Comparison of ENCODE assay signal across 23 mouse cellular contexts in genomic region chr5:112597307-112597706, GRCm38 (mm10). TPM values are rescaled to one million over a fixed set of nuclear protein-coding genes. Genes with fewer than 3 reads are reported as not detected.
DNase-seq lines count a peak whose midpoint lies in the region; ATAC-seq and TF ChIP-seq lines count a peak whose summit lies in the region.
"Had no signal": no experiment of that assay in that cellular context is flagged by ENCODE, and none has a peak within 500 bp of the region (broad histone marks: within the 10 kb centered on the region; RNA-seq: fewer than 3 reads in every experiment).

No protein-coding gene starts in this region.

- H3K9ac ChIP-seq in forebrain, embryonic 15.5 days (replicated peaks), result no peak overlapping the region
- H3K9ac ChIP-seq in forebrain, embryonic 11.5 days (ENCODE audit: low read length), result no peak overlapping the region
- H3K9ac ChIP-seq in hindbrain, postnatal 0 days (replicated peaks; ENCODE audit: low read length), result no peak overlapping the region
- no peak overlapping the region for H3K9ac ChIP-seq in hindbrain, embryonic 12.5 days
- H3K9ac ChIP-seq in neural tube, embryonic 14.5 days (replicated peaks; ENCODE audit: low read depth, low read length), result no peak overlapping the region
- H3K9ac ChIP-seq: limb, embryonic 15.5 days; liver, embryonic 13.5 days; midbrain, embryonic 13.5 days had no signal

- H3K4me1 ChIP-seq in forebrain, embryonic 15.5 days, result peaks cover 35% of the 10 kb centered on the region
- peaks cover 6% of the 10 kb centered on the region; the same call in 1 of the 2 replicates for H3K4me1 ChIP-seq in forebrain, embryonic 11.5 days (replicated peaks; ENCODE audit: control insufficient read depth, insufficient read depth, low read length)
- H3K4me1 ChIP-seq in hindbrain, postnatal 0 days (ENCODE audit: insufficient read depth, low read length), result peaks cover 11% of the 10 kb centered on the region
- H3K4me1 ChIP-seq in hindbrain, embryonic 12.5 days, result peaks cover 20% of the 10 kb centered on the region
- H3K4me1 ChIP-seq in neural tube, embryonic 14.5 days (ENCODE audit: control insufficient read depth, insufficient read depth, low read length), result peaks cover 8% of the 10 kb centered on the region
- H3K4me1 ChIP-seq: liver, embryonic 13.5 days; megakaryocyte, embryonic 14.5 days had no signal

- peak overlapping the region; percentile 79 for H3K27ac ChIP-seq in forebrain, embryonic 15.5 days (replicated peaks)
- no peak overlapping the region for H3K27ac ChIP-seq in forebrain, embryonic 11.5 days (ENCODE audit: low read depth, low read length)
- 0 out of 2 replicates have a peak overlapping the region, but pooled peaks have one; percentile 56 for H3K27ac ChIP-seq in hindbrain, postnatal 0 days
- no peak overlapping the region for H3K27ac ChIP-seq in hindbrain, embryonic 12.5 days
- H3K27ac ChIP-seq in neural tube, embryonic 14.5 days (ENCODE audit: low read depth, low read length), result peak overlapping the region; percentile 52; the same call in 1 of the 2 replicates
- H3K27ac ChIP-seq: kidney, postnatal 0 days; limb, embryonic 10.5 days; limb, embryonic 15.5 days; liver, embryonic 13.5 days; midbrain, embryonic 13.5 days had no signal

- H3K4me2 ChIP-seq in forebrain, embryonic 15.5 days (replicated peaks), result no peak overlapping the region
- no peak overlapping the region for H3K4me2 ChIP-seq in forebrain, embryonic 11.5 days (ENCODE audit: low read depth, low read length, severe bottlenecking)
- no peak overlapping the region for H3K4me2 ChIP-seq in hindbrain, postnatal 0 days (ENCODE audit: low read depth, low read length)
- no peak overlapping the region for H3K4me2 ChIP-seq in hindbrain, embryonic 12.5 days (replicated peaks)
- no peak overlapping the region for H3K4me2 ChIP-seq in neural tube, embryonic 14.5 days (ENCODE audit: low read depth, low read length)
- H3K4me2 ChIP-seq: limb, embryonic 15.5 days; liver, embryonic 13.5 days; midbrain, embryonic 13.5 days had no signal

- no peak overlapping the region for H3K4me3 ChIP-seq in forebrain, embryonic 15.5 days
- no peak overlapping the region for H3K4me3 ChIP-seq in forebrain, embryonic 11.5 days (ENCODE audit: low read depth, low read length)
- no peak overlapping the region for H3K4me3 ChIP-seq in hindbrain, postnatal 0 days (ENCODE audit: low read length)
- no peak overlapping the region for H3K4me3 ChIP-seq in hindbrain, embryonic 12.5 days
- no peak overlapping the region for H3K4me3 ChIP-seq in neural tube, embryonic 14.5 days (ENCODE audit: low read depth, low read length)
- H3K4me3 ChIP-seq: erythroblast, embryonic 14.5 days; limb, embryonic 10.5 days; limb, embryonic 15.5 days; liver, embryonic 13.5 days; megakaryocyte, embryonic 14.5 days; midbrain, embryonic 13.5 days had no signal

- DNase-seq in cerebellum, adult 9-10 months, result peak; percentile 67
- DNase-seq in cerebellum, adult 8-10 months, result no peak
- no peak for DNase-seq in forebrain, embryonic 11.5 days (ENCODE audit: low spot score)
- DNase-seq in hindbrain, postnatal 0 days (ENCODE audit: low spot score), result no peak
- DNase-seq: adrenal gland, adult 8-10 months; liver, embryonic 13.5 days; lung, adult 18-20 months; thymus, adult 2 months; thymus, postnatal 36 days had no signal

- no peak for ATAC-seq in forebrain, embryonic 15.5 days (replicated peaks)
- no peak for ATAC-seq in forebrain, embryonic 11.5 days (replicated peaks; ENCODE audit: low FRiP score)
- ATAC-seq in hindbrain, postnatal 0 days, result no peak
- no peak for ATAC-seq in hindbrain, embryonic 12.5 days (ENCODE audit: low FRiP score)
- no peak for ATAC-seq in neural tube, embryonic 14.5 days (ENCODE audit: low read depth)
- ATAC-seq: intestine, embryonic 16.5 days; lung, postnatal 0 days; midbrain, embryonic 13.5 days had no signal

- TF ChIP-seq CTCF in hindbrain, postnatal 0 days (IDR thresholded peaks at IDR 0.05; ENCODE audit: low read depth), result no peak

- H3K9me3 ChIP-seq in forebrain, embryonic 15.5 days, result no peaks in the 10 kb centered on the region
- H3K9me3 ChIP-seq in forebrain, embryonic 11.5 days (ENCODE audit: control insufficient read depth, low read length), result no peaks in the 10 kb centered on the region
- no peaks in the 10 kb centered on the region for H3K9me3 ChIP-seq in hindbrain, postnatal 0 days (ENCODE audit: low read length)
- H3K9me3 ChIP-seq in hindbrain, embryonic 12.5 days (replicated peaks), result no peaks in the 10 kb centered on the region
- H3K9me3 ChIP-seq in neural tube, embryonic 14.5 days (ENCODE audit: control insufficient read depth, low read length), result no peaks in the 10 kb centered on the region
- H3K9me3 ChIP-seq: limb, embryonic 10.5 days; limb, embryonic 15.5 days; liver, embryonic 13.5 days; megakaryocyte, embryonic 14.5 days; midbrain, embryonic 13.5 days had no signal

- H3K36me3 ChIP-seq in forebrain, embryonic 15.5 days, result no peaks in the 10 kb centered on the region
- H3K36me3 ChIP-seq in forebrain, embryonic 11.5 days (ENCODE audit: control insufficient read depth, insufficient read depth, low read length), result no peaks in the 10 kb centered on the region
- no peaks in the 10 kb centered on the region for H3K36me3 ChIP-seq in hindbrain, postnatal 0 days (ENCODE audit: insufficient read depth, low read length)
- no peaks in the 10 kb centered on the region for H3K36me3 ChIP-seq in hindbrain, embryonic 12.5 days
- no peaks in the 10 kb centered on the region for H3K36me3 ChIP-seq in neural tube, embryonic 14.5 days (ENCODE audit: control insufficient read depth, insufficient read depth, low read length)
- H3K36me3 ChIP-seq: G1E; limb, embryonic 10.5 days; limb, embryonic 15.5 days; liver, embryonic 13.5 days; midbrain, embryonic 13.5 days had no signal

- H3K27me3 ChIP-seq in forebrain, embryonic 15.5 days, result no peaks in the 10 kb centered on the region
- H3K27me3 ChIP-seq in forebrain, embryonic 11.5 days (ENCODE audit: control insufficient read depth, insufficient read depth, low read length), result no peaks in the 10 kb centered on the region
- no peaks in the 10 kb centered on the region for H3K27me3 ChIP-seq in hindbrain, postnatal 0 days (ENCODE audit: insufficient read depth, low read length)
- H3K27me3 ChIP-seq in hindbrain, embryonic 12.5 days, result peaks cover 3% of the 10 kb centered on the region; the same call in 1 of the 2 replicates
- H3K27me3 ChIP-seq in neural tube, embryonic 14.5 days (ENCODE audit: control insufficient read depth, insufficient read depth, low read length), result no peaks in the 10 kb centered on the region
- H3K27me3 ChIP-seq: limb, embryonic 15.5 days; liver, embryonic 13.5 days; megakaryocyte, embryonic 14.5 days had no signal

- 87% methylated on average over 2 of the region's 2 CpGs for WGBS in forebrain, embryonic 15.5 days
- WGBS in forebrain, embryonic 11.5 days, result 90% methylated on average over 2 of the region's 2 CpGs
- WGBS in hindbrain, postnatal 0 days, result 75% methylated on average over 2 of the region's 2 CpGs
- 87% methylated on average over 2 of the region's 2 CpGs for WGBS in hindbrain, embryonic 12.5 days
- WGBS in neural tube, embryonic 14.5 days, result 93% methylated on average over 2 of the region's 2 CpGs

RNA-seq across cellular contexts. Expression of gene Sez6l, which starts 20.3 kb away (rescaled TPM):
- polyA plus RNA-seq in forebrain, embryonic 15.5 days (2015; fragmentation: Nextera tagmentation; extraction: Ambion mirVana), result 33.1 and 33.3 TPM in 2 replicates
- polyA plus RNA-seq in forebrain, embryonic 11.5 days (2014; fragmentation: Nextera tagmentation; extraction: Ambion mirVana), result 4.8 and 5.8 TPM in 2 replicates
- total RNA-seq in hindbrain, postnatal 0 days (2014; rRNA removed), result 80.1 and 93.5 TPM in 2 replicates
- 39.5 and 43.5 TPM in 2 replicates for polyA plus RNA-seq in hindbrain, postnatal 0 days (2015; fragmentation: Nextera tagmentation; extraction: Ambion mirVana)
- polyA plus RNA-seq in hindbrain, embryonic 12.5 days (2016; fragmentation: Nextera tagmentation; extraction: Ambion mirVana), result 16.0 and 16.4 TPM in 2 replicates
- 27.6 and 30.4 TPM in 2 replicates for polyA plus RNA-seq in neural tube, embryonic 14.5 days (2014; fragmentation: Nextera tagmentation; extraction: Ambion mirVana)
- total RNA-seq: common myeloid progenitor, adult 5-6 weeks; granulocyte monocyte progenitor cell, adult 5-6 weeks had no signal
- polyA plus RNA-seq: erythroblast, embryonic 14.5 days; G1E had no signal

Comparison
In these comparisons a context has a peak if more than half of its experiments do, and no peak if none do; other contexts are left out.
1. H3K27ac ChIP-seq: peak in forebrain, embryonic 15.5 days (single experiment), hindbrain, postnatal 0 days (single experiment) and neural tube, embryonic 14.5 days (single experiment); none in forebrain, embryonic 11.5 days (single experiment) and hindbrain, embryonic 12.5 days (single experiment).